Mouse (Mus musculus) left cerebral cortex, adult 8-10 months (tissue): ENCODE measurements around the gene Dpf3. TPM values are rescaled to one million over a fixed set of nuclear protein-coding genes. Genes with fewer than 3 reads are reported as not detected.

Experiments used
- total RNA-seq, 4 experiments: library from RNA; stranded (reverse); gene quantifications; 2 replicates each; pipeline ENCODE4 v1.2.4; 2022

Dpf3 gene
- total RNA-seq, 4 experiments from 2014 or later, result 4.0 to 8.0 (median 5.8) TPM

Other genes starting within 250 kb of the Dpf3 start
- gene Dcaf4, start 32.8 kb upstream of the Dpf3 start, total RNA-seq, result 10 to 100 TPM; 31.2 to 34.0 (median 33.0) TPM
- 10 to 100 TPM; 38.9 to 47.2 (median 42.2) TPM for gene Zfyve1, start 109.5 kb upstream of the Dpf3 start, total RNA-seq
- gene Rbm25, start 143.5 kb upstream of the Dpf3 start, total RNA-seq, result 100 to 1,000 TPM; 113 to 124 (median 120) TPM
- 10 to 100 TPM; 57.0 to 65.7 (median 63.1) TPM for gene Psen1, start 200.4 kb upstream of the Dpf3 start, total RNA-seq